Mouse (Mus musculus): ENCODE results near the gene Chd6. TPM values are rescaled to one million over a fixed set of nuclear protein-coding genes. Genes with fewer than 3 reads are reported as not detected.

The Chd6 gene
- total RNA-seq, 2 experiments from 2014 or later, result 56.7 to 68.5 TPM

- no peak for DNase-seq (ENCODE audit: low spot score in 2 of 2)
These were observed 207.0 kb downstream of the Chd6 start for GRCm38 (mm10) chr2:160901656-160902412.

Other genes starting within 250 kb of the Chd6 start
- 100 to 1,000 TPM; 114 to 125 TPM for gene Zhx3, start 236.1 kb downstream of the Chd6 start, total RNA-seq (2021)
- 1 to 10 TPM; 1.1 to 1.5 TPM for gene Lpin3, start 228.4 kb downstream of the Chd6 start, total RNA-seq (2021)
- gene Emilin3, start 196.7 kb downstream of the Chd6 start, total RNA-seq (2021), result under 1 TPM; 0.48 TPM